Mouse (Mus musculus) midbrain, embryonic 12.5 days (tissue): ENCODE measurements around the gene Slc25a34. TPM values are rescaled to one million over a fixed set of nuclear protein-coding genes. Genes with fewer than 3 reads are reported as not detected.

ENCODE experiments used
- ATAC-seq: fragments of 200-750 bp; cut with Nextera tagmentation; 2 replicates; pipeline ENCODE4 v1.8.0; 2017; ENCODE audit warnings: low read depth, moderate TSS enrichment, moderate library complexity; ENCODE audit not compliant: low FRiP score
- H3K27ac ChIP-seq: fragments of 300-500 bp; sonication (generic); replicated peaks from 2 replicates; pipeline ENCODE4 v1.5.1; 2016; ENCODE audit warnings: mild to moderate bottlenecking
- H3K27me3 ChIP-seq: fragments of 300-500 bp; sonication (generic); 2 replicates; pipeline ENCODE4 v1.6.1; 2016; ENCODE audit warnings: mild to moderate bottlenecking
- H3K36me3 ChIP-seq: fragments of 300-500 bp; sonication (generic); 2 replicates; pipeline ENCODE4 v1.6.1; 2016
- H3K4me1 ChIP-seq: fragments of 300-500 bp; sonication (generic); 2 replicates; pipeline ENCODE4 v1.6.1; 2016
- H3K4me2 ChIP-seq: fragments of 300-500 bp; sonication (generic); replicated peaks from 2 replicates; pipeline ENCODE4 v1.6.1; 2016; ENCODE audit warnings: mild to moderate bottlenecking, moderate library complexity
- H3K4me3 ChIP-seq: fragments of 300-500 bp; sonication (generic); 2 replicates; pipeline ENCODE4 v1.5.1; 2016; ENCODE audit warnings: mild to moderate bottlenecking
- H3K9ac ChIP-seq: fragments of 300-500 bp; sonication (generic); replicated peaks from 2 replicates; pipeline ENCODE4 v1.6.1; 2016; ENCODE audit warnings: mild to moderate bottlenecking, moderate library complexity
- H3K9me3 ChIP-seq: fragments of 300-500 bp; sonication (generic); 2 replicates; pipeline ENCODE4 v1.6.1; 2016; ENCODE audit warnings: mild to moderate bottlenecking
- WGBS: fragments of 180-500 bp; shearing (Covaris S2); methylation state at CpG from one replicate; pipeline ENCODE4 v1.1.7; 2016; 5-methylcytosine and 5-hydroxymethylcytosine counted together
- polyA plus RNA-seq: library from polyadenylated mRNA; unstranded; fragments of >200 nt; fragmentation: Nextera tagmentation; extraction: Ambion mirVana; gene quantifications from 2 replicates; pipeline ENCODE4 v1.2.1, GENCODE M21; 2016

Gene Slc25a34
- 0.06 TPM in 1 of 2 replicates, not detected in the other for polyA plus RNA-seq

DNA sequence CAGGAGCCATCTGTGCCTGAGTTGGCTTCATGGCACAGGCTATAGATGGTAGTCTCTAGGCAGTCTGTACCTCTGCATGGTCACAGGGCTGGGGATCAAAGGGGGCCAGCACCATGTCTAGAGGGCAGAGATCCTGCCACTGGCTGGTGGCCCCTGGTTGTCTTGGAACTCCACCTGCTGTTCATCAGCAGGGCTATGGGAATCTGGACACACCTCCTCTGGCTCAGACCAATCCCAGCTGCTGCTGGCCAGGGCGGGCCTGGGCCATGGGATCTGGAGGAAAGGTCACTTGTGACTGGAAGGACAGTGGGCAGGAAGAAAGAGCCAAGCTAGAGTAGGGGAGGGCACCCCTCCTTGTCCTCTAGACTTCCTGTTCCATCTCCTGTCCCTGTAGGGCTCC lies at the start of gene Slc25a34:
TSS of gene Slc25a34 (minus strand) at position 156 of the 400 bp plus-strand sequence.
- no peak within 1 kb of the TSS for H3K27ac ChIP-seq
- H3K4me3 ChIP-seq, result no peak within 1 kb of the TSS
- peaks cover 29% of the 10 kb centered on the region for H3K36me3 ChIP-seq
- no peak within 1 kb of the TSS for H3K4me2 ChIP-seq
- 0 out of 2 replicates have a peak, but pooled peaks cover 3% of the 10 kb centered on the region for H3K27me3 ChIP-seq
- H3K4me1 ChIP-seq, result 0 out of 2 replicates have a peak, but pooled peaks cover 3% of the 10 kb centered on the region
- ATAC-seq, result no peak
- no peaks in the 10 kb centered on the region for H3K9me3 ChIP-seq
- WGBS, result 56% methylated on average over 1 of the region's 1 CpGs
- H3K9ac ChIP-seq, result no peak within 1 kb of the TSS

DNA sequence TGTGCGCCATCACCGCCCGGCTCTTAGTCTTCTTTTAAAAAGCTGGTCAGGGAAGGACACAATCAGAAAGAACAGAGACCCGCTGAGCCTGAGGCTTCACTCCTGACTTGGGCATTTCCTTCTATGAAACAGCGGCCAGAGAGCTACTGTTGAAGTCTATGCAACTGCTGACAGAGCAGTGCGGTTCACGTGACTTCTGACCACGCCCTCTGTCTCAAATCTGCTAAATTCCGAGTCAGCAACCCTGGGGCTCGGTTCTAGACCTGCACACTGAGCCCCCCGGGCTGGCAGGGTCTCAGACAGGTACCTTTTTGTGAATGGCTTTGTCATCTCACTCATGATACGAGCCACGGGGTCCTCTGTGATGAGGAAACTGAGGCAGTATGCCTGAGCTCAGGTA lies 48.7 kb upstream of the Slc25a34 start:
- Histone ChIP-seq H3K36me3 (no peaks in the 10 kb centered on the region), H3K4me1 (no peaks in the 10 kb centered on the region), H3K4me2 (no peak overlapping the region), H3K9ac (no peak overlapping the region), H3K9me3 (no peaks in the 10 kb centered on the region), H3K4me3 (no peak overlapping the region), H3K27ac (no peak overlapping the region), H3K27me3 (no peaks in the 10 kb centered on the region)
- WGBS, result 75% methylated on average over 13 of the region's 13 CpGs
- ATAC-seq, result no peak

DNA sequence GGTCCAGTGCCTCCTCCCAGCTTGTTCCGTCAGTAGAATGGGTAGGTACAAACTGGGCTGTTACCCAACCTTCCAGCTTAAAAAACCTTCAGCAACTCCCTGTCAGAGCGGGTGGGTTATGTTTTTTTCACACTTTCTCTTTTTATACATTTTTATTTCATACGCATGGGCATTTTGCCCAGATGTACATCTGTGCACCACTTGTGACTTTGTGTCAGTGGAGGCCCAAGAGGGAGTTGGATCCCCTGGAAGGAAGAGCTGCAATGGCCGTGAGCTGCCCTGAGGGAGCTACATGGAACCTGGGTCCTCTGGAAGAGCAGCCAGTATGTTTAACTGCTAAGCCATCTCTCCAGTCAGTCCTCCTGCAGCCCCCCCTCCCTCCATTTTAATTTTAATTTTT lies 47.8 kb upstream of the Slc25a34 start:
- H3K4me2 ChIP-seq, result no peak overlapping the region
- no peaks in the 10 kb centered on the region for H3K36me3 ChIP-seq
- no peak overlapping the region for H3K9ac ChIP-seq
- no peaks in the 10 kb centered on the region for H3K4me1 ChIP-seq
- H3K4me3 ChIP-seq, result no peak overlapping the region
- H3K9me3 ChIP-seq, result no peaks in the 10 kb centered on the region
- 85% methylated on average over 4 of the region's 4 CpGs for WGBS
- ATAC-seq, result no peak
- no peaks in the 10 kb centered on the region for H3K27me3 ChIP-seq
- no peak overlapping the region for H3K27ac ChIP-seq

DNA sequence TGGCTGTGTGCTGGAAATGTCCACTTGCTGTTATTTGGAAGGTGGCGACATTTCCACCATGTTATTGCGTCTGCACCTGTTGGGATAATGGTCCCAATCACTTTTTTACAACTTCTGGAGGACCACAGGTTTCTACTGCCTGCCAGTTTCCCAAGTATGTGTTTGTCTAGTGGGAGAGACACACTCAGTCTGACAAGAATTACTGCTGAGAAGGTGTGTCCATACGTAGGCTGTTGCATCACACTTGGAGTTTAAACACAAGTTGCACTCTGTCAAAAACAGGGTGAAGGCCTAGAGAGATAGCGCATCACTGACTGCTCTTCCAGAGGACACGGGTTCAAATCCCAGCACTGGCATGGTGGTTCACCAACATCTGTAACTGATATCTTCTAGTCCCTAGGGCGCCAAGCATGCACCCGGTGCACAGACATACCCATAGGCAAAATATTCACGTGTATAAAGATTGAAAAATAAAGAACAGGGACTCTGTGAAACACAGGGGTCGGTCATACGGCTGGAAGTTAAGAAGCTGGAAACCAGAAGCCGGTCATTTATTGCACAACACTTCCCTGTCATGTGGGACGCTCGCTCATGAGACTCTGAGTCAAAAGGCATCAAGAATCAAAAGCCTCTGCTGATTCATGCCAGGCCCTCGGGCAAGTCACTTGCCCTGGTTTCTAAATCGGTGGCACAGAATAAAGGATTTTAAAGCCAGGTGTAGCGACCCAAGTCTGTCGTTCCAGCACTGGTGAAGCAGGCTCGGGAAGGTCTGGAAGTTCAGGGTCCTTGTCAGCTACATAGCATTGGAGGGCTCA lies 46.5 kb upstream of the Slc25a34 start:
- no peak for ATAC-seq
- H3K9me3 ChIP-seq, result no peaks in the 10 kb centered on the region
- 89% methylated on average over 18 of the region's 18 CpGs for WGBS

DNA sequence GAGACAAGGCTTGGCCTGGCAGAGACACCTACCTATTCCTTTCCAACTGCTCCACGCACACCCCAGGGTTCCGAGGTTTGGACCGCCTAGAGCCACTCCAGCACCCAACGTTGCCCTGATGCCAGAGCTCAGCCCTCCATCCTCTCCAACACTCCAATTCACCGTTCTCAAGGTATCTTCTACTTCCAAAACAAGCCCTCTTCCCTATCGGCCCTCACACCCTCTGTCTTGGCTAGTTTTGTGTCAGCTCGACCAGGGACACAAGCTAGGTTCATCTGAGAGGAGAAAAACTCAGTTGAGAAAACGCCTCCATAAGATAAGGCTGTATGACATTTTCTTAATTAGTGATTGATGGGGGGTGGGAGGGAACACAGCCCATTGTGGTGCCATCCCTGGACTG lies 41.2 kb upstream of the Slc25a34 start, which contains the start of gene Plekhm2:
TSS of gene Plekhm2 (minus strand) at position 101 of the 400 bp plus-strand sequence.
- peak within 1 kb of the TSS; percentile 79 for H3K4me3 ChIP-seq
- H3K27ac ChIP-seq, result peak within 1 kb of the TSS; percentile 64
- 74% methylated on average over 8 of the region's 8 CpGs for WGBS
- H3K9ac ChIP-seq, result peak within 1 kb of the TSS; percentile 86
- 0 out of 2 replicates have a peak, but pooled peaks have one; percentile 4 for ATAC-seq
- no peaks in the 10 kb centered on the region for H3K27me3 ChIP-seq
- peak within 1 kb of the TSS; percentile 89 for H3K4me2 ChIP-seq
- H3K36me3 ChIP-seq, result peaks cover 10% of the 10 kb centered on the region
- H3K4me1 ChIP-seq, result peaks cover 17% of the 10 kb centered on the region
- no peaks in the 10 kb centered on the region for H3K9me3 ChIP-seq

More for the DNA sequence above, 46.5 kb upstream of the Slc25a34 start:
- no peaks in the 10 kb centered on the region for H3K27me3 ChIP-seq
- H3K4me3 ChIP-seq, result no peak overlapping the region
- no peak overlapping the region for H3K9ac ChIP-seq
- H3K4me1 ChIP-seq, result no peaks in the 10 kb centered on the region
- no peaks in the 10 kb centered on the region for H3K36me3 ChIP-seq
- no peak overlapping the region for H3K27ac ChIP-seq
- no peak overlapping the region for H3K4me2 ChIP-seq

DNA sequence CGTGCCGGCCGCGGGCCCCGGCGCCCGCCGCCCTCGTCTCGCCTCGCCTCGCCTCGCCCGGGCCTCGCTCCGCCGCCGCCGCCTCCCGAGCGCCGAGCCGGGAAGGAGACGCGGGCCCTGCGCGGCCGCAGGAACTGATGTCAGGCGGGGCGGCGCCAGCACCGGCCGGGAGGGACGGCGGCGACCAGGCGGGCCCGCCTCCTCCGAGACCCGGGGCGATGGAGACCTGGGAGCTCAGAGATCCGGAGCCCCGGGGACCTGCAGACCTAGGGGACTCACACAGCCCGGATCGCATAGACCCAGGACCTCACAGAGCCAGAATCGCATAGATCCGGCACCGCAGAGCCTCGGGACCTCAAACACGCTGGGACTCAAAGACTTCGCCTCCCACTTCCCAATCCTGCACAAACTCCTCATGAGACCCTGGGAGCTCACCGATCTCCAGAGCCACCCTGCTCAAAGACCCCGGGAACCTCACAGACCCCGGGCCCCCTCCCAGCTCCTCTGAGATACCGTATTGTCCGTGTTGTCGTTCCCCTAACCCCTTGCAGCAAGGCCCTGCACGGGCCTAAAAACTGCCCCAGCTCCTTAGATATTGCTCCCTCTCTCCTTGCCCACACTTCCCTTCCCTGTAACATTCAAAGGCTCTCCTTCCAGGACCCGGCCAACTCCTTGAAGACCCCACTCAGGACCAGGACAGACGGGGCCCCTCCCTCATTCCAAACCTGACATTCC lies 40.6 kb upstream of the Slc25a34 start:
- peak overlapping the region; percentile 86 for H3K9ac ChIP-seq
- H3K36me3 ChIP-seq, result peaks cover 11% of the 10 kb centered on the region
- peak overlapping the region; percentile 64 for H3K27ac ChIP-seq
- H3K27me3 ChIP-seq, result no peaks in the 10 kb centered on the region
- peak; percentile 87 for ATAC-seq
- H3K4me1 ChIP-seq, result peaks cover 17% of the 10 kb centered on the region
- 1% methylated on average over 41 of the region's 60 CpGs for WGBS
- H3K4me3 ChIP-seq, result peak overlapping the region; percentile 79
- peak overlapping the region; percentile 89 for H3K4me2 ChIP-seq
- no peaks in the 10 kb centered on the region for H3K9me3 ChIP-seq

DNA sequence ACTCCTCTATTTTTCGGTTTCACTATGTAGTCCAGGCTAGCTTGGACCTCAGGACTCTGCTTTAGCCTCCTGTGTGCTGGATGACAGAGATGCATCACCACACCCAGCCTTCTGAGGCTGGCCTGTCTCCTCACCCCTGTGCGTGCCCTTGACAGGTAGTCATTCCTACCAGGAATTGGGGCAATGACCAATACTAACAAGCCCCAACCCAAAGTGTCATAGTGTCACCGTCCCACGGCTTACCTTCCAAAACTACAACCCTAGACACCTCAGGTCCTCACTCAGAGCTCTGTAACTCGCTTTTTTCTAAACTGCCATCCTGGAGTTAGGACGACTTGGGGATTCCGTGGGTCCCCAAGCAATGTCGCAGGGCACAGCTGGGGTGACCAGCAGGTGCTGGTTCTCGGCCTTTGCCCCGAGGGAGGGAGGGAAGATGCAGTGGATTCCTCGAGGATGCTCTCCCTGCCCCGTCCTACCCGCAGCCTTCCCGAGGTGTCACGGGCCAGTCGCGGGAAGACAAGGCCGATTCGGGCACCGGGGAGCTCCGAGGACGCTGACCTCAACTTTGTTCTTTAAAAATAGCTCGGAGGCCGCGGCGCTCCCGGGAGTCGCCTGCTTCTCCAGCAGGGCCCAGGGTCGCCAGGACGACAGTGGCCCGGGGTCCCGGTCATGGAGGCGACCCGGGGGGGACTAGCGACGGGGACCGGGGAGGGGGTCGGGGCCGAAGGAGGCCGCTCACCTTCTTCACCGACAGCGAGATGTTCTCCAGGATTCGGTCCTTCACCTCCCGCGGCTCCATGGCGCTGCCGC lies 39.7 kb upstream of the Slc25a34 start:
- H3K4me1 ChIP-seq, result peaks cover 17% of the 10 kb centered on the region
- peak overlapping the region; percentile 64 for H3K27ac ChIP-seq
- H3K36me3 ChIP-seq, result peaks cover 16% of the 10 kb centered on the region
- WGBS, result 4% methylated on average over 45 of the region's 47 CpGs
- peak; percentile 34 for ATAC-seq
- H3K4me3 ChIP-seq, result peak overlapping the region; percentile 79
- no peaks in the 10 kb centered on the region for H3K27me3 ChIP-seq
- peak overlapping the region; percentile 86 for H3K9ac ChIP-seq
- H3K4me2 ChIP-seq, result peak overlapping the region; percentile 89
- H3K9me3 ChIP-seq, result no peaks in the 10 kb centered on the region

DNA sequence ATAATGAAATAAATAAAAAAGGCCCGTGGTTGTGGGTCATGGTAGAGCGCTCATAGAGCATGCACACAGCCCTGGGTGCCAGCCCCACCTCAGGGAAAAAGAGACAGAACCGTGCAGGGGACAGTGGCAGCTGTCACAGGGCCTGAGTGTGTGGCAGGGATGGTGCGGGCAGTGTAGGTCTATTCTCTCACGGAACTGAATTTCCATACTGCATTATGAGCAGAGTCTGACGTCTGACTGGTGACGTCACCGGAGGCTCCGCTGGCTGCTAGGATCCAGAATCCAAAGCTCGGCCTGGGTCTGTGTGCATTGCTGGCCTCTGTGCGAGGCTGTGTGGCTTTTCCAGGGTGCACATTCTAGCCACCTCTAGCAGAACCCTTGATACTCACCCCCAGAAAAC lies 37.3 kb upstream of the Slc25a34 start:
- 82% methylated on average over 11 of the region's 11 CpGs for WGBS
- Histone ChIP-seq H3K36me3 (peaks cover 16% of the 10 kb centered on the region), H3K9me3 (no peaks in the 10 kb centered on the region), H3K27me3 (no peaks in the 10 kb centered on the region), H3K9ac (0 out of 2 replicates have a peak overlapping the region, but pooled peaks have one; percentile 11), H3K4me1 (peaks cover 17% of the 10 kb centered on the region), H3K27ac (no peak overlapping the region), H3K4me3 (no peak overlapping the region), H3K4me2 (no peak overlapping the region)
- ATAC-seq, result no peak

DNA sequence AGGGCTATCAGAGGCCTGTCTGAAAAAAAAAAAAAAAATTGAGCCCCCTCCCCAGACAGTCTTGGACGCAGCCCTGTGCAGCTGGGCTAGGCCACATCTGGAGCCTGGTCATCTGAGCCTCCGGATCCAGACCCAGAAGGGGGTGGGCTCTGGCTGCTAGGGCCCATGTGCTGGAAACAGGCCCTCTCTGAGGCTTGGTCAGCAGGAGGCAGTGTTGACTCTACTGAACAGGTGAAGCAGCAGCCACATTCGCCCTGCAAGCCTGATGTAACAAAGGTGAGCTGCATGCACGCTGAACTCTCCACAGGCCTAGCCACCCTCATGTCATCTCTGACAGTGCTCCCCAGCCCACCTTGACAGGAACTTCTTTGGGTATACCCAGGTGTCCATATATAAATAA lies 36.1 kb upstream of the Slc25a34 start:
- no peak for ATAC-seq
- no peaks in the 10 kb centered on the region for H3K9me3 ChIP-seq
- H3K4me2 ChIP-seq, result no peak overlapping the region
- no peak overlapping the region for H3K27ac ChIP-seq
- H3K4me1 ChIP-seq, result peaks cover 14% of the 10 kb centered on the region
- 76% methylated on average over 4 of the region's 4 CpGs for WGBS
- no peak overlapping the region for H3K9ac ChIP-seq
- H3K36me3 ChIP-seq, result peaks cover 16% of the 10 kb centered on the region
- no peak overlapping the region for H3K4me3 ChIP-seq
- H3K27me3 ChIP-seq, result no peaks in the 10 kb centered on the region

DNA sequence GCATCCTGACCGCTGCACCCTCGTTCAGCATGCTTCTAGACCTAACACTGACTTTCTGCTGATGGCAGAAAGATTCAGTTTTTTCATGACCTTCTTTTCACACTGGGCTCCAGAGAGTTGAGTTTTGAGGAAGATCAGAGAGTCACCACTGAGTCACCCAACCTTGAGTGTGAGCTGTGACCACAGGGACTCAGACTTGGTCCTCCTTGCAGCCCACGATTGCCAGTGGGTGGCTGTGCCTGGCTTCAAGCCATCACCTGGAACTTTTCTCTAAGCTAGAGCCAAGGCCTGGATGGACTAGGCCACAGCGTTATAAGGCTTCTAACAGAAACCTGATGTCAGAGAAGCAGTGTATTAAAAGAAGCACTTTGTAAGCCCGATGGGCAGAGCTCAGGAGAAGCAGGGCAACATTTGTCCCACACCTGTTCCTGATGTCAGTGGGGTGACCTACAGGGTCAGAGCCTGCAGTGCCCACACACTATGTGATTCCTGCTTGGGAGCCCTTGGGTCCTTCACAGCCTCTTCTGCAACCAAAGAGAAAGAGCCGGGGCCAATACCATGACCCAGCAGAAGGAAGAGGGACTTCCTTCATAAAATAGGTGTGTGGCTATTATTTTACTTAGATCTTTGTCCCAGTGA lies 35.3 kb upstream of the Slc25a34 start:
- no peak overlapping the region for H3K4me2 ChIP-seq
- no peaks in the 10 kb centered on the region for H3K27me3 ChIP-seq
- ATAC-seq, result no peak
- no peak overlapping the region for H3K27ac ChIP-seq
- no peak overlapping the region for H3K9ac ChIP-seq
- 95% methylated on average over 6 of the region's 6 CpGs for WGBS
- peaks cover 16% of the 10 kb centered on the region for H3K36me3 ChIP-seq
- no peak overlapping the region for H3K4me3 ChIP-seq
- peaks cover 9% of the 10 kb centered on the region for H3K4me1 ChIP-seq
- H3K9me3 ChIP-seq, result no peaks in the 10 kb centered on the region

DNA sequence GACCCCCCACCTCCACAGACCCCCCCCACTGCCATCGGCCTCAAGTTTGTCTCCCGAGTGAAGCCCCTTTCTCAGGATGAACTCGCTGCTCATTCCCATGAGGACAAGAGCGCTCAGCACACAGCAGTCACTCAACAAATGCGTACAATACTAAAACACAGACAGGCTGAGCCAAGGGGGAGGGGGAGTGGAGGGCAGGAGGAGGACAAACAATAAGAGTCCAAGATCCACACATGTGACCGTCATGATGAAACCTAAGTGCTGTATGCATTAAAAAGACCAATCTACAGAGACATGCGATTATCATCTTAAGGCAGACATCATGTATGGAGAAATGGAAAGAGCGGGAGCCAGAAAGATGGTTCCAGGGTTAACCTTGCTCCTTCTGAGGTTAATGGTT lies 33.3 kb upstream of the Slc25a34 start:
- Histone ChIP-seq H3K27ac (no peak overlapping the region), H3K4me2 (no peak overlapping the region), H3K27me3 (no peaks in the 10 kb centered on the region), H3K4me1 (no peaks in the 10 kb centered on the region), H3K4me3 (no peak overlapping the region), H3K36me3 (peaks cover 26% of the 10 kb centered on the region), H3K9me3 (no peaks in the 10 kb centered on the region), H3K9ac (no peak overlapping the region)
- 81% methylated on average over 8 of the region's 8 CpGs for WGBS
- ATAC-seq, result no peak
